Comparison of ENCODE assay signal across 12 mouse cellular contexts in the genomic region with DNA sequence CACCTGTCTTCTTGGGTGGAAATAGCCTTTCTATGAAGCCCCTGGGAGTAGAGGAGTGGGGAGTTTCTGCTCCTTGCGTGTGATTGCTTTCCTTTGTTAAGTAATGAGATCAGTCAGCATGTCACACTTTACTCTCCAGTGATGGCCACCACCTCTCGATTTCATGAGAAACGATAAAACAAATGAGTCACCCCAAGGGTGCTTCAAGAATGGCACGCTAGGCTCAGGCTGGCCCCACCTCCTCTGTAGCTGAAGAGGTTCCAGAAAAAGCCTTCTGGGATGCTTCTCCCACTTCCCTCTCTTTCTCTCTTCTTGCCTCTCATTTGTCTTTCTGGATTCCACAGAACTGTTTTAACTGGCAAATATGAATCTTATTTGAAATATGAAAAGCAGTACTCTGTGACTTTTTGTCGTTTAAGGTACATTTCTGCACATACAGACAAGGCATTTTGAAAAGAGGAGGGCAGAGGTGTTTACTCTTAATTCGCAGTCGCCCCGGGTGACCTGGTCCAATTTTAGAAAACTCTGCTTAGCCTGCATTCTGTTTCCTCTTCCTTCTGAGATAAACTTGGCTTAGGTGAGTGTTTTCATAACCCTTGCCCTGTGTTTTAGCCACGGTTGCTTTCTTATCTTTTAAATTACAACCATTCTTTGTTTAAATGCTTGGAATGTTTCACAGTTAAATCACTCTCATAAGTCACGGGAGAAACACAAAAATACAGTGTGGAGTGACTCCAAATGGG. TPM values are rescaled to one million over a fixed set of nuclear protein-coding genes. Genes with fewer than 3 reads are reported as not detected.
A peak's percentile ranks its signal among the peaks of the same experiment; 100 is the strongest.
DNase-seq lines count a peak whose midpoint lies in the region; ATAC-seq and TF ChIP-seq lines count a peak whose summit lies in the region.
"Had no signal": no experiment of that assay in that cellular context is flagged by ENCODE, and none has a peak within 500 bp of the region (broad histone marks: within the 10 kb centered on the region; RNA-seq: fewer than 3 reads in every experiment).

No protein-coding gene starts in this region.

- no peaks in the 10 kb centered on the region for H3K36me3 ChIP-seq in C2C12 (ENCODE audit: control insufficient read depth, insufficient read depth)
- no peaks in the 10 kb centered on the region for H3K36me3 ChIP-seq in heart, embryonic 12.5 days
- H3K36me3 ChIP-seq: forebrain, embryonic 15.5 days; liver, embryonic 13.5 days had no signal

- H3K4me1 ChIP-seq in heart, embryonic 12.5 days (replicated peaks) = peaks cover 17% of the 10 kb centered on the region
- H3K4me1 ChIP-seq: forebrain, embryonic 15.5 days had no signal

- H3K9me3 ChIP-seq in heart, embryonic 12.5 days (replicated peaks) = no peaks in the 10 kb centered on the region
- H3K9me3 ChIP-seq: forebrain, embryonic 15.5 days; liver, embryonic 13.5 days had no signal

- no peak overlapping the region for H3ac ChIP-seq in C2C12 (ENCODE audit: control insufficient read depth, insufficient read length, low read depth)

- H3K79me2 ChIP-seq in C2C12 (ENCODE audit: control insufficient read depth, insufficient read depth) = no peaks in the 10 kb centered on the region

- H3K4me2 ChIP-seq in heart, embryonic 12.5 days = peak overlapping the region; percentile 31
- H3K4me2 ChIP-seq: forebrain, embryonic 15.5 days; liver, embryonic 13.5 days had no signal

- H3K9ac ChIP-seq in heart, embryonic 12.5 days = no peak overlapping the region; the same call in 1 of the 2 replicates
- H3K9ac ChIP-seq: forebrain, embryonic 15.5 days; liver, embryonic 13.5 days had no signal

- no peaks in the 10 kb centered on the region for H3K27me3 ChIP-seq in C2C12 (ENCODE audit: control insufficient read depth, insufficient read depth, insufficient read length)
- no peaks in the 10 kb centered on the region for H3K27me3 ChIP-seq in heart, embryonic 12.5 days (replicated peaks)
- H3K27me3 ChIP-seq: forebrain, embryonic 15.5 days; liver, embryonic 13.5 days had no signal

- peak; percentile 25 to 29 for DNase-seq in heart, adult 9 months (ENCODE audit: low spot score in 2 of 2)
- DNase-seq in heart, postnatal 36 days = no peak
- DNase-seq in kidney, postnatal 36 days = peak; percentile 39 to 45
- DNase-seq in MN1 (ENCODE audit: low spot score) = no peak
- DNase-seq in left cerebral cortex, adult 11 months (ENCODE audit: low spot score) = no peak
- no peak for DNase-seq in embryo, embryonic 11 days
- DNase-seq: liver, embryonic 13.5 days; thymus, adult 18-20 months had no signal

- no peak overlapping the region for H3K4me3 ChIP-seq in C2C12 (ENCODE audit: insufficient read depth, poor library complexity, severe bottlenecking)
- no peak overlapping the region for H3K4me3 ChIP-seq in heart, embryonic 12.5 days
- H3K4me3 ChIP-seq: forebrain, embryonic 15.5 days; liver, embryonic 13.5 days had no signal

- TF ChIP-seq CTCF in C2C12 (IDR thresholded peaks at IDR 0.05; ENCODE audit: control insufficient read depth, insufficient read depth, insufficient read length) = no peak

- no peaks in the 10 kb centered on the region for H3K79me3 ChIP-seq in C2C12 (ENCODE audit: low read depth)

- WGBS in heart, embryonic 12.5 days = 10% methylated on average over 10 of the region's 10 CpGs

- no peak; the same call in 1 of the 2 replicates for ATAC-seq in heart, embryonic 12.5 days (ENCODE audit: insufficient number of reproducible peaks, low FRiP score)
- ATAC-seq: forebrain, embryonic 15.5 days had no signal

- intact Hi-C loops in heart, postnatal 36 days (cut with DNase I) = no loop called here

- no peak overlapping the region for H3K27ac ChIP-seq in heart, embryonic 12.5 days (ENCODE audit: poor library complexity, severe bottlenecking)
- H3K27ac ChIP-seq: forebrain, embryonic 15.5 days; liver, embryonic 13.5 days had no signal

TF ChIP-seq in C2C12, 6 proteins besides CTCF, POLR2A, EP300 and RAD21:
- no peak for TF ChIP-seq MYOG (IDR thresholded peaks at IDR 0.05; ENCODE audit: control insufficient read depth, extremely low read depth, insufficient read length)
- no peak for TF ChIP-seq MYOD1 (IDR thresholded peaks at IDR 0.05; ENCODE audit: control insufficient read depth, insufficient read length, low read depth)
- no peak for TF ChIP-seq USF1 (IDR thresholded peaks at IDR 0.05; ENCODE audit: low read depth)
- TF ChIP-seq MAX (IDR thresholded peaks at IDR 0.05) = peak; percentile 15
- peak; percentile 26 for TF ChIP-seq FOSL1 (IDR thresholded peaks at IDR 0.05; ENCODE audit: insufficient read depth, low read length, poor library complexity, severe bottlenecking)
- no peak for TF ChIP-seq CEBPB (IDR thresholded peaks at IDR 0.05; ENCODE audit: low read depth)
TF ChIP-seq in C2C12: peak in this region for 2.

RNA-seq across cellular contexts. Expression of a gene that starts 15.3 kb away (rescaled TPM):
- not detected for total RNA-seq in heart, postnatal 36 days (2021)
- not detected for polyA plus RNA-seq in C2C12 (2012; fragmentation: generic; extraction: Trizol)
- not detected in 2 replicates for polyA plus RNA-seq in heart, embryonic 12.5 days (2016; fragmentation: Nextera tagmentation; extraction: Ambion mirVana)
- total RNA-seq: ES-E14 had no signal

RNA-seq across cellular contexts. Expression of a gene that starts 24.2 kb away (rescaled TPM):
- 10 to 100 TPM; 51.7 to 51.9 TPM for total RNA-seq in heart, postnatal 36 days (2021)
- 69.6 TPM for polyA plus RNA-seq in C2C12 (2012; fragmentation: generic; extraction: Trizol)
- 111 and 112 TPM in 2 replicates for polyA plus RNA-seq in heart, embryonic 12.5 days (2016; fragmentation: Nextera tagmentation; extraction: Ambion mirVana)

RNA-seq across cellular contexts. Expression of a gene that starts 33.5 kb away (rescaled TPM):
- total RNA-seq in heart, postnatal 36 days (2021) = 10 to 100 TPM; 39.8 to 40.0 TPM
- 9.8 TPM for polyA plus RNA-seq in C2C12 (2012; fragmentation: generic; extraction: Trizol)
- polyA plus RNA-seq in heart, embryonic 12.5 days (2016; fragmentation: Nextera tagmentation; extraction: Ambion mirVana) = 39.9 and 48.0 TPM in 2 replicates

RNA-seq across cellular contexts. Expression of a gene that starts 59.4 kb away (rescaled TPM):
- total RNA-seq in heart, postnatal 36 days (2021) = not detected
- polyA plus RNA-seq in C2C12 (2012; fragmentation: generic; extraction: Trizol) = not detected
- not detected in 2 replicates for polyA plus RNA-seq in heart, embryonic 12.5 days (2016; fragmentation: Nextera tagmentation; extraction: Ambion mirVana)
- total RNA-seq: ES-E14 had no signal
- polyA plus RNA-seq: forebrain, embryonic 15.5 days; liver, embryonic 13.5 days had no signal

Comparison
In these comparisons a context has a peak if more than half of its experiments do, and no peak if none do; other contexts are left out.
1. DNase-seq: peak in heart, adult 9 months (2 of 2) and kidney, postnatal 36 days (2 of 2); none in heart, postnatal 36 days (0 of 2), MN1 (single experiment), left cerebral cortex, adult 11 months (single experiment) and embryo, embryonic 11 days (single experiment).